Comparison of ENCODE assay signal across 8 mouse cellular contexts in genomic region chr17:33289039-33289875, GRCm38 (mm10). TPM values are rescaled to one million over a fixed set of nuclear protein-coding genes. Genes with fewer than 3 reads are reported as not detected.
DNase-seq lines count a peak whose midpoint lies in the region; ATAC-seq and TF ChIP-seq lines count a peak whose summit lies in the region.
"Not testable (repeated sequence)": the region's sequence is repeated elsewhere in the genome, so short reads cannot be mapped to it uniquely, and the experiment has no call there.

Gene Zfp955b (plus strand): TSS chr17:33289544.

- H3K9me3 ChIP-seq in ES-Bruce4 (replicated peaks; ENCODE audit: control insufficient read depth, insufficient read depth, low read length, poor library complexity, severe bottlenecking); embryonic facial prominence, embryonic 12.5 days; kidney, embryonic 15.5 days (replicated peaks); lung, postnatal 0 days (ENCODE audit: low read length); neural tube, embryonic 14.5 days (ENCODE audit: control insufficient read depth, low read length): not testable (repeated sequence)

- H3K9ac ChIP-seq in ES-Bruce4 (ENCODE audit: low read depth, poor library complexity, severe bottlenecking); embryonic facial prominence, embryonic 12.5 days; kidney, embryonic 15.5 days; lung, postnatal 0 days (replicated peaks; ENCODE audit: low read depth); neural tube, embryonic 14.5 days (replicated peaks; ENCODE audit: low read depth, low read length): not testable (repeated sequence)

- DNase-seq in gastrocnemius, postnatal 10 days; heart, postnatal 25 days (ENCODE audit: low spot score); left cerebral cortex, postnatal 4 days; lung, postnatal 0 days (ENCODE audit: low spot score): not testable (repeated sequence)

- no CpG with 5 or more reads among the region's 25 CpGs for WGBS in embryonic facial prominence, embryonic 12.5 days
- WGBS in kidney, embryonic 15.5 days, result no CpG with 5 or more reads among the region's 25 CpGs
- WGBS in lung, postnatal 0 days, result no CpG with 5 or more reads among the region's 25 CpGs
- WGBS in neural tube, embryonic 14.5 days, result no CpG with 5 or more reads among the region's 25 CpGs

- H3K27me3 ChIP-seq in ES-Bruce4 (ENCODE audit: control insufficient read depth, insufficient read depth, low read length, poor library complexity, severe bottlenecking); embryonic facial prominence, embryonic 12.5 days; kidney, embryonic 15.5 days; lung, postnatal 0 days (replicated peaks; ENCODE audit: insufficient read depth, low read length); neural tube, embryonic 14.5 days (ENCODE audit: control insufficient read depth, insufficient read depth, low read length): not testable (repeated sequence)

- not testable (repeated sequence) for TF ChIP-seq CTCF in ES-Bruce4 (IDR thresholded peaks at IDR 0.05; ENCODE audit: low read depth, low read length); lung, postnatal 0 days (IDR thresholded peaks at IDR 0.05)

- not testable (repeated sequence) for H3K4me3 ChIP-seq in ES-Bruce4 (ENCODE audit: low read depth, low read length); embryonic facial prominence, embryonic 12.5 days; lung, postnatal 0 days (ENCODE audit: low read depth, low read length); neural tube, embryonic 14.5 days (ENCODE audit: low read depth, low read length)
- H3K4me3 ChIP-seq in kidney, embryonic 15.5 days (replicated peaks), result 0 out of 2 replicates have a peak within 1 kb of the TSS, but pooled peaks have one; percentile 19

- not testable (repeated sequence) for H3K36me3 ChIP-seq in ES-Bruce4 (ENCODE audit: control insufficient read depth, insufficient read depth, low read length, poor library complexity, severe bottlenecking); embryonic facial prominence, embryonic 12.5 days; kidney, embryonic 15.5 days; lung, postnatal 0 days (ENCODE audit: insufficient read depth, low read length); neural tube, embryonic 14.5 days (ENCODE audit: control insufficient read depth, insufficient read depth, low read length)

- not testable (repeated sequence) for TF ChIP-seq POLR2A in ES-Bruce4 (IDR thresholded peaks at IDR 0.05; ENCODE audit: insufficient read depth, low read length)

- intact Hi-C loops in heart, postnatal 25 days (cut with DNase I); left cerebral cortex, postnatal 4 days (cut with DNase I): not testable (repeated sequence)

- peak within 1 kb of the TSS; percentile 15; the same call in 1 of the 2 replicates for H3K4me2 ChIP-seq in embryonic facial prominence, embryonic 12.5 days (replicated peaks)
- H3K4me2 ChIP-seq in kidney, embryonic 15.5 days, result peak within 1 kb of the TSS; percentile 31; the same call in 1 of the 2 replicates
- H3K4me2 ChIP-seq in lung, postnatal 0 days (replicated peaks; ENCODE audit: low read depth, low read length); neural tube, embryonic 14.5 days (ENCODE audit: low read depth, low read length): not testable (repeated sequence)

- not testable (repeated sequence) for H3K4me1 ChIP-seq in ES-Bruce4 (ENCODE audit: control insufficient read depth, insufficient read depth, low read length); embryonic facial prominence, embryonic 12.5 days; kidney, embryonic 15.5 days; lung, postnatal 0 days (ENCODE audit: insufficient read depth, low read depth, low read length); neural tube, embryonic 14.5 days (ENCODE audit: control insufficient read depth, insufficient read depth, low read length)

- TF ChIP-seq EP300 in ES-Bruce4 (IDR thresholded peaks at IDR 0.05; ENCODE audit: insufficient read depth, low read depth, low read length); lung, postnatal 0 days (IDR thresholded peaks at IDR 0.05): not testable (repeated sequence)

- peak; percentile 97 for ATAC-seq in embryonic facial prominence, embryonic 12.5 days (ENCODE audit: insufficient number of reproducible peaks, insufficient read depth, low FRiP score, low TSS enrichment)
- peak; percentile 100 for ATAC-seq in kidney, embryonic 15.5 days (replicated peaks; ENCODE audit: low FRiP score)
- peak; percentile 100 for ATAC-seq in lung, postnatal 0 days
- peak; percentile 100 for ATAC-seq in neural tube, embryonic 14.5 days (ENCODE audit: low read depth)

- H3K27ac ChIP-seq in ES-Bruce4 (ENCODE audit: insufficient read depth, low read length); embryonic facial prominence, embryonic 12.5 days; kidney, embryonic 15.5 days; lung, postnatal 0 days (ENCODE audit: low read length); neural tube, embryonic 14.5 days (ENCODE audit: low read depth, low read length): not testable (repeated sequence)

RNA-seq across cellular contexts. Expression of gene Zfp955b, which starts in this region (rescaled TPM):
- 9.3 and 14.8 TPM in 2 replicates for polyA plus RNA-seq in ES-Bruce4 (2011; ENCODE audit: insufficient read depth, insufficient read length, low read depth, missing spikeins)
- 14.1 and 15.5 TPM in 2 replicates for polyA plus RNA-seq in embryonic facial prominence, embryonic 12.5 days (2016; fragmentation: Nextera tagmentation; extraction: Ambion mirVana)
- total RNA-seq in gastrocnemius, postnatal 10 days (2021), result 10 to 100 TPM; 13.2 to 16.3 TPM
- 10 to 100 TPM; 10.8 to 16.5 TPM for total RNA-seq in heart, postnatal 25 days (2021)
- polyA plus RNA-seq in kidney, embryonic 15.5 days (2015; fragmentation: Nextera tagmentation; extraction: Ambion mirVana), result 13.1 and 13.6 TPM in 2 replicates
- 10 to 100 TPM; 26.3 to 35.5 TPM for total RNA-seq in left cerebral cortex, postnatal 4 days (2021)
- 6.6 and 7.4 TPM in 2 replicates for polyA plus RNA-seq in lung, postnatal 0 days (2015; fragmentation: Nextera tagmentation; extraction: Ambion mirVana)
- 18.5 and 20.3 TPM in 2 replicates for polyA plus RNA-seq in neural tube, embryonic 14.5 days (2014; fragmentation: Nextera tagmentation; extraction: Ambion mirVana)
